In the genomic region with DNA sequence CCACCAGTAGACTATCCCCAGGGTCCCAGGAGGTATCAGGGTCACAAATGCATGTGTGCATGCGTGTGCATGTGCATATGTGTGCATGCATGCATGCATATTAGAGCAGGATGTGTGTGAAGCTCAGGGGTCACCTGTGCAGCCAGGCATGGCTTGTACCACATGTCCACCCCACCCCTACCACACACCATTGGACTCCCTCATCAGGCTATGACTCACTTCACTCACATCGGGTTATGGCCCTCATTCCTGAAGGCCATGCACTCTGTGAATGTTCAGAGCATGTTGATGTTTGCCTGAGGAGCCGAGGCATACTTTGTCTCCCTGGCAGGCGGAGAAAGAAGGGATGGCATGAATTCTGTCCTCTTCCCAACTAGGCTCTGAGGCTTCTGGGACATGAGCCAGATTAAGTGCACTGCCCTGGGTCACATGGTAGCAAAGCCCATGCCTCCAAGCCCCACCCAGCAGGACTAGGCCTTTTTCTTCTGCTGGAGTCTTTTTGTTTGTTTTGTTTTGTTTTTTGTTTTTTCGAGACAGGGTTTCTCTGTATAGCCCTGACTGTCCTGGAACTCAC, we compare ENCODE assay signal across 10 mouse cellular contexts. TPM values are rescaled to one million over a fixed set of nuclear protein-coding genes. Genes with fewer than 3 reads are reported as not detected.
A peak's percentile ranks its signal among the peaks of the same experiment; 100 is the strongest.
DNase-seq lines count a peak whose midpoint lies in the region; ATAC-seq and TF ChIP-seq lines count a peak whose summit lies in the region.
"Had no signal": no experiment of that assay in that cellular context is flagged by ENCODE, and none has a peak within 500 bp of the region (broad histone marks: within the 10 kb centered on the region; RNA-seq: fewer than 3 reads in every experiment).

No protein-coding gene starts in this region.

- no peak overlapping the region for H3K4me2 ChIP-seq in kidney, embryonic 16.5 days (replicated peaks; ENCODE audit: low read depth, low read length)
- no peak overlapping the region for H3K4me2 ChIP-seq in forebrain, embryonic 15.5 days (replicated peaks)

- H3K27ac ChIP-seq in kidney, embryonic 16.5 days (ENCODE audit: low read length) = no peak overlapping the region
- no peak overlapping the region for H3K27ac ChIP-seq in MEL (ENCODE audit: control insufficient read depth, low read depth, low read length)
- H3K27ac ChIP-seq in forebrain, embryonic 15.5 days (replicated peaks) = no peak overlapping the region
- H3K27ac ChIP-seq: limb, embryonic 10.5 days had no signal

- no peak for TF ChIP-seq RAD21 in MEL (IDR thresholded peaks at IDR 0.05; ENCODE audit: low read depth, low read length)

- no peak overlapping the region for H3K4me3 ChIP-seq in kidney, embryonic 16.5 days (ENCODE audit: low read length)
- no peak overlapping the region for H3K4me3 ChIP-seq in MEL (ENCODE audit: control insufficient read depth in 1 of 2, insufficient read depth in 1 of 2, low read depth in 2 of 2, low read length in 2 of 2)
- no peak overlapping the region for H3K4me3 ChIP-seq in forebrain, embryonic 15.5 days
- H3K4me3 ChIP-seq: limb, embryonic 10.5 days had no signal

- WGBS in kidney, embryonic 16.5 days = 68% methylated on average over 5 of the region's 5 CpGs
- 72% methylated on average over 5 of the region's 5 CpGs for WGBS in forebrain, embryonic 15.5 days

- peak; percentile 30 for DNase-seq in kidney, adult 11 months
- no peak for DNase-seq in MEL (ENCODE audit: low read depth, low spot score)
- peak; percentile 45 for DNase-seq in adrenal gland, postnatal 10 days
- DNase-seq in kidney, postnatal 25 days = peak; percentile 22 to 56
- DNase-seq: layer of hippocampus, adult 9-11 months; lung, adult 2 months had no signal

- no peaks in the 10 kb centered on the region for H3K36me3 ChIP-seq in kidney, embryonic 16.5 days (ENCODE audit: insufficient read depth, low read length)
- no peaks in the 10 kb centered on the region for H3K36me3 ChIP-seq in MEL (ENCODE audit: control insufficient read depth in 1 of 2, insufficient read depth in 2 of 2, low read length in 2 of 2)
- peaks cover 3% of the 10 kb centered on the region; the same call in 1 of the 2 replicates for H3K36me3 ChIP-seq in forebrain, embryonic 15.5 days
- H3K36me3 ChIP-seq: limb, embryonic 10.5 days had no signal

- no peak for TF ChIP-seq EP300 in MEL (IDR thresholded peaks at IDR 0.05; ENCODE audit: low read depth in 1 of 2, low read length in 2 of 2)

- no peaks in the 10 kb centered on the region for H3K27me3 ChIP-seq in kidney, embryonic 16.5 days (ENCODE audit: insufficient read depth, low read length)
- H3K27me3 ChIP-seq in MEL (ENCODE audit: control insufficient read depth in 1 of 2, insufficient read depth in 2 of 2, low read length in 2 of 2) = peaks cover 4 to 24% of the 10 kb centered on the region in 2 experiments; a peak in 3 of 4 replicates
- no peaks in the 10 kb centered on the region for H3K27me3 ChIP-seq in forebrain, embryonic 15.5 days

- peaks cover 7% of the 10 kb centered on the region; the same call in 1 of the 2 replicates for H3K4me1 ChIP-seq in kidney, embryonic 16.5 days (ENCODE audit: insufficient read depth, low read length)
- H3K4me1 ChIP-seq in MEL (ENCODE audit: control insufficient read depth in 1 of 2, insufficient read depth in 2 of 2, low read length in 2 of 2) = peaks cover 2 to 15% of the 10 kb centered on the region in 2 experiments; a peak in 2 of 4 replicates
- peaks cover 6% of the 10 kb centered on the region; the same call in 1 of the 2 replicates for H3K4me1 ChIP-seq in forebrain, embryonic 15.5 days

- TF ChIP-seq POLR2A in MEL (IDR thresholded peaks at IDR 0.05; ENCODE audit: control insufficient read depth in 1 of 2, insufficient read depth in 1 of 2, low read depth in 1 of 2, low read length in 2 of 2, poor library complexity in 1 of 2) = no peak

- TF ChIP-seq CTCF in MEL (IDR thresholded peaks at IDR 0.05 in 2 of 3, conservative IDR thresholded peaks at IDR 0.05 in 1 of 3; ENCODE audit: control insufficient read depth in 1 of 3, insufficient read depth in 1 of 3, low read depth in 2 of 3, low read length in 3 of 3, poor library complexity in 1 of 3, severe bottlenecking in 1 of 3) = no peak

- no peaks in the 10 kb centered on the region for H3K79me2 ChIP-seq in MEL (ENCODE audit: control insufficient read depth, insufficient read depth, low read length, poor library complexity)

- H3K9ac ChIP-seq in kidney, embryonic 16.5 days (replicated peaks; ENCODE audit: low read length) = no peak overlapping the region
- H3K9ac ChIP-seq in MEL (ENCODE audit: control insufficient read depth, low read depth, low read length, poor library complexity, severe bottlenecking) = no peak overlapping the region
- no peak overlapping the region for H3K9ac ChIP-seq in forebrain, embryonic 15.5 days (replicated peaks)

- no peak for ATAC-seq in kidney, embryonic 16.5 days (ENCODE audit: low FRiP score, low TSS enrichment)
- ATAC-seq in forebrain, embryonic 15.5 days (replicated peaks) = no peak
- no peak for ATAC-seq in granulocyte monocyte progenitor cell, adult 5-6 weeks (replicated peaks; ENCODE audit: poor library complexity, severe bottlenecking)

- peaks cover 5% of the 10 kb centered on the region; the same call in 1 of the 2 replicates for H3K9me3 ChIP-seq in kidney, embryonic 16.5 days (ENCODE audit: low read length)
- H3K9me3 ChIP-seq in MEL (replicated peaks; ENCODE audit: insufficient read depth, low read length) = no peaks in the 10 kb centered on the region
- H3K9me3 ChIP-seq in forebrain, embryonic 15.5 days = no peaks in the 10 kb centered on the region
- H3K9me3 ChIP-seq: limb, embryonic 10.5 days had no signal

TF ChIP-seq in MEL, 35 proteins besides CTCF, POLR2A, EP300 and RAD21:
- TF ChIP-seq TBP (IDR thresholded peaks at IDR 0.05; ENCODE audit: low read depth, low read length) (no peak), NELFE (IDR thresholded peaks at IDR 0.05; ENCODE audit: low read depth, low read length) (no peak), CHD1 (IDR thresholded peaks at IDR 0.05; ENCODE audit: low read depth, low read length) (no peak), USF1 (IDR thresholded peaks at IDR 0.05; ENCODE audit: low read depth, low read length) (peak; percentile 37; the same call in 1 of the 2 replicates), MXI1 (IDR thresholded peaks at IDR 0.05; ENCODE audit: low read depth, low read length) (no peak), E2F4 (IDR thresholded peaks at IDR 0.05; ENCODE audit: borderline replicate concordance, low read depth, low read length) (no peak)

RNA-seq across cellular contexts. Expression of a gene that starts 17.3 kb away (rescaled TPM):
- 0.64 and 0.67 TPM in 2 replicates for polyA plus RNA-seq in kidney, embryonic 16.5 days (2015; fragmentation: Nextera tagmentation; extraction: Ambion mirVana)
- total RNA-seq in MEL (2012; rRNA removed) = 2.7 and 3.5 TPM in 2 replicates
- 1 to 10 TPM in 1 of 2 experiments, not detected in 1; 5.6 TPM for polyA plus RNA-seq in MEL (2012; ENCODE audit: insufficient read depth in 1 of 2, insufficient read length in 2 of 2, low read depth in 1 of 2, low replicate concordance in 2 of 2, missing spikeins in 1 of 2)
- 1 to 10 TPM; 1.7 to 2.7 TPM for total RNA-seq in adrenal gland, postnatal 10 days (2021)
- polyA plus RNA-seq in forebrain, embryonic 15.5 days (2015; fragmentation: Nextera tagmentation; extraction: Ambion mirVana) = 7.3 and 7.9 TPM in 2 replicates
- 6.2 and 9.0 TPM in 2 replicates for total RNA-seq in granulocyte monocyte progenitor cell, adult 5-6 weeks (2014; fragmentation: Nextera tagmentation)
- 3.2 and 3.7 TPM in 2 replicates for total RNA-seq in granulocyte monocyte progenitor cell, adult 5-6 weeks (2017)
